Mouse (Mus musculus) ovary, postnatal 10 days (tissue): Measurements from ENCODE around the gene Hax1.
A peak's percentile ranks its signal among the peaks of the same experiment; 100 is the strongest.

Experiments
- DNase-seq: peaks from one replicate; pipeline ENCODE4 v3.0.0; 2022; ENCODE audit warnings: low spot score

Gene Hax1

GRCm38 (mm10) chr3:89962059-89962750 is 36.4 kb downstream of the Hax1 start:
- DNase-seq: no peak

DNA sequence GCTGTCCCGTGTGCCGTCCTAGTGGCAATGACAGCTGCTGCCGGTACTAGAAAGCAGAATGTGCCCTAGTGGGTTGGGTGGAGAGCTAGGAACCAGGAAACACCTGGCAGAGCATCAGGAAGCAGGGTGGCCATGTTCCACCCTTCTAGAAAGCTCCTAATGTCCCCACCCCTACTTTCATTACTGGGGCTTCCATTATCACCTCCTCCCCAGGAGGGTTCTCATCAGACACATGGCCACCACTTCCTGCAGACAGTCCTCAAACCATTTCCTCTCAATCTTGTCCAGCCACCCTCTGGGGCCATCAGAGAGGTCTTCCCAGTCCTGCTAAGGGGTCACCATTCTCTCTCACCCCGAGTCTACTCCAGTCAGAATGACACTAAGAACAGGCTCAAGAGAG is 37.1 kb downstream of the Hax1 start:
- DNase-seq: no peak

DNA sequence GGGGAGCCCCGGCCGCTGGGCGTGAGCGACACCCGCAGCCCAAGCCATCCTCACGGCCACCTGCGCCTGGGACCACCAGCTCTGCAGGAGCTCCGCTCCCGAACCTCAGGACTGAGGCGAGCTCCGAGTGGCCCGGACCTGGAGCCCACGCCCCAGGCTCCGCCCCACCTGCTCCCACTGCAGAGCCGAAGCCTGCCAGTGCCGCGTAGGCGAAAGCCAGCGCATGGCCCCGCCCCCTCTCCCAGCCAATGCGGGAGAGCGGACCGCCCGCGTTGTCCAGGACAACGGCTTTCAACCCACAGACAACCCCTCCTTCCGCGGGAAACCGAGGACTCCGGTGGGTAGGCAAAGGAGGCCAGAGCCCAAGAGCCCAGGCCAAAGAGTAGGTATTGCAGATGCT is 38.1 kb downstream of the Hax1 start:
- DNase-seq: peak; percentile 84

DNA sequence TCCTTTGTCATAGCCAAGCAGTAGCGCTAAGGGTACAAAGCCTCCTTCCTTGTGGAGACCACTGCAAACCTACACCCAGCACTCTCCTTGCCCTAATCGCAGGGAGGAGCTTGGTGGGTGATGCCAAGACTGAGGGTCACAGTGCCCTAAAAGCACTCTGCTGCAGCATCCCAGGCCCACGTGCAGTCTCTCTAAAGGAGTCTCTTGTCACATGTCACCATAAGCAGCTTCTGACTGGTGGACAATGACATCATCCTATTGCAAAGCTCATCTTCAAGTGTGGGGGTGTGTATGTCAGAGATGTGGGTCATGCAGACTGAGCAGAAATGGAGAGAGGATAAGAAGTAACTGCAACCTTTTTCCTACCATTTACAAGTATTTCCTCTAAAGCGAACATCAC is 39.1 kb downstream of the Hax1 start:
- DNase-seq: no peak

DNA sequence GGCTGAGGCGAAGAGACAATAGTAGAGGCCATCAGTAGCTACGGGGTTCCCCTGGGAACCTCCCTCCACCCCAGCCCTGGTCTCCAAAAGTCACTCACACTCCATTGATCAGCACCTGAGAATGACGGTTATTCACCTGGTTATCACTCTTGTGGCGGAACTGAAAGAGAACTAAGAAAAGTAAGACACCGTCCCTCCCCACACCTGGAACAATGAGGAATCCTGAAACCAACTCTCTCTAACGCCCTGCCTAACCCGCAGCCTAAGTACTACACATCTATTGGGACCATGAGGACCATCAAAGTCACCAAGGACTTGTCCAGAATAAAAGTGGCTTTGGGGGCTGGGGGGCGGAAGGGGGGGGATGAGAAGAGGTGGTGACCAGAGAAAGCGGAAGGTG is 40.7 kb downstream of the Hax1 start:
- no peak for DNase-seq

DNA sequence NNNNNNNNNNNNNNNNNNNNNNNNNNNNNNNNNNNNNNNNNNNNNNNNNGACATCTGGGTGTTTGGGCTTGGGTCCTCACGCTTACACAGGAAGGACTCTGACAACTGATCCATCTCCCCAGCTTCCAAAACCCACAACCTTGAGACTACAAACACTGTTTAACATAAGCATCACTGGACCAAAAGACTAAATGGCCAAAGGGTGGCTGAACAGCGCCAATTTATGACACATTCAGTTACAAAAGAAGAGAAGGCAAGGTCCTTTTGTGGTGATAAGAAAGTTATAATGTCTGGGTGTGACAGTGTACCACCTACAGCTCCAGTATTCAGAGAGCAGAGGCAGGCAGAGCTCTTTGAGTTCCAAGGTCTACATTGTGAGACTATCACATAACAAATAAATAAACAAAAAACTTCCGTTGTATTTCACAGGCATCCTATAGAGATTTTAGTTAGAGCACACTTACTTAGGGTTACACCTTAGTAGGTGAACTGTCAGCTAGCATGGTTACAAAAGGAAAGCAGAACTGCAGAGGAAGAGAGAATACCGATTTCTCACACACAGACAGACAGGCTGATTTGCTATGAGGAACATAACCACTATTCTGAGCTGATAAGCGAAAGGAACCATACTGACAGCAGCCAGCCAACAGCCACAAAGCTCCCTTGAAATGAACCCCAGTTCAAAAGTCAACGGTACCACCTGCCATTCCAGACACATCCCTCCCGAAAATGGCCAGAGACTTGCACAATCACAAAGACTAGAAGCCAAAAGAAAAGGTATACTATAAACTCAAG is 42.2 kb downstream of the Hax1 start:
- DNase-seq: no peak

- DNase-seq: peak; percentile 47
Measured at GRCm38 (mm10) chr3:89953420-89953819, 45.2 kb downstream of the Hax1 start.

DNA sequence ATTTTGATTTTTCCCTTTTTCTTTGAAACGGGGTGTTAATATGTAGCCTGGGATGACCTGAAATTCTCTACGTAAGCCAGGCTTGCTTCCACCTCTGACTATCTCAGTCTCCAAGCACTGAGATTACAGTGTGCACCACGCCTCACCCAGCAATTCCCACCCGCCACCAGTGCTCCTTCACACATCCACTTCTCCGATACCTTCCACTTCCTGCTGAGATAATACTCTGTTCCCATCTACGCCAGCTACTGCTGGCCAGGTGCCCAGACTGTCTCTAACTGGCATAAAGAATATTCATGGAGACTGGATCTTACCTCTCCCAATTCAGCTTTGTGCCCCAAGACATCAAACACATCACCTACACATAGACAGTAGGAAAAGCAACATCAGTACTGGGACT is 49.9 kb downstream of the Hax1 start:
- DNase-seq: no peak

DNA sequence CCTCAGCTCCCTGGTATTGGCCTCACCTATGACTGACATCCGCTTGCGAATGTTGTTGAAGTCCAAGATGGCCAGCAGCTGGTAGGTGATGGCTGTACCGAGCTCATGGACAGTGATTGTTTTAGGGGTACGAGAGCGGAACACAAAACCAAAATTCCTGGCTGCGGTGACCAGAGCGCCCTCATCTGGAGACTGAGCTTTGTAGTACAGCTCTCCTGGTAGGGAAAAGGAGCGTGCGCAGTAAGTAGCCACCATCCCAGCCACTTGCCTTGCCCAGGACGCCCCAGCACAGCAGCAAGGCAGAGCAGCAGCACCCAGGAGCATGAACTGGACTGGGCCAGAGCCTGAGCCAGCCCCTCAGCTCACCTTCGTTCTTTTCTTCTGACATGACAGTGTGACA is 50.6 kb downstream of the Hax1 start:
- no peak for DNase-seq
